21 mouse cellular contexts compared by ENCODE assay signal in genomic region chr9:63086671-63087070, GRCm38 (mm10).
DNase-seq lines count a peak whose midpoint lies in the region; TF ChIP-seq lines count a peak whose summit lies in the region.
"Had no signal": no experiment of that assay in that cellular context is flagged by ENCODE, and none has a peak within 500 bp of the region (broad histone marks: within the 10 kb centered on the region; RNA-seq: fewer than 3 reads in every experiment).

No protein-coding gene starts in this region.

- TF ChIP-seq CTCF in gastrocnemius, adult 2 months (IDR thresholded peaks at IDR 0.05), result no peak

- DNase-seq in gastrocnemius, adult 2 months, result no peak
- no peak for DNase-seq in gastrocnemius, postnatal 36 days
- peak; percentile 56 for DNase-seq in CD4-positive helper T cell, adult 2 months (ENCODE audit: low read depth, low spot score)
- DNase-seq in T-cell, adult 2 months (ENCODE audit: low spot score), result peak; percentile 48
- no peak for DNase-seq in thymus, postnatal 25 days
- no peak for DNase-seq in kidney, postnatal 4 days
- DNase-seq: adrenal gland, adult 2 months; adrenal gland, postnatal 10 days; adrenal gland, postnatal 25 days; cerebellum, adult 11 months; cerebellum, adult 18-20 months; cerebellum, adult 8-10 months; cerebellum, adult 9-11 months; cerebellum, postnatal 14 days; cerebellum, postnatal 36 days; embryo, embryonic 11 days had no signal

- no peak overlapping the region for H3K4me3 ChIP-seq in gastrocnemius, adult 2 months
- H3K4me3 ChIP-seq: embryonic facial prominence, embryonic 13.5 days; embryonic facial prominence, embryonic 15.5 days; erythroblast, embryonic 14.5 days; forebrain, embryonic 10.5 days; forebrain, embryonic 12.5 days had no signal

- H3K27ac ChIP-seq in gastrocnemius, adult 2 months, result peak overlapping the region; percentile 1; the same call in 1 of the 2 replicates
- H3K27ac ChIP-seq: embryonic facial prominence, embryonic 13.5 days; embryonic facial prominence, embryonic 15.5 days; forebrain, embryonic 10.5 days; forebrain, embryonic 12.5 days had no signal

- intact Hi-C loops in gastrocnemius, adult 2 months (cut with DNase I), result no loop called here
- intact Hi-C loops in gastrocnemius, postnatal 36 days (cut with DNase I), result no loop called here

Comparison
In these comparisons a context has a peak if more than half of its experiments do, and no peak if none do; other contexts are left out.
1. DNase-seq: peak in CD4-positive helper T cell, adult 2 months (single experiment) and T-cell, adult 2 months (single experiment); none in gastrocnemius, adult 2 months (single experiment), gastrocnemius, postnatal 36 days (0 of 2), thymus, postnatal 25 days (single experiment) and kidney, postnatal 4 days (0 of 2).